Mouse (Mus musculus) kidney, embryonic 15.5 days (tissue): ENCODE data around the gene Cox20. TPM values are rescaled to one million over a fixed set of nuclear protein-coding genes. Genes with fewer than 3 reads are reported as not detected.
"Not testable (repeated sequence)": the region's sequence is repeated elsewhere in the genome, so short reads cannot be mapped to it uniquely, and the experiment has no call there.

Source experiments
- ATAC-seq: fragments of 200-750 bp; cut with Nextera tagmentation; replicated peaks from 2 replicates; pipeline ENCODE4 v1.8.0; 2017; ENCODE audit warnings: moderate TSS enrichment; ENCODE audit not compliant: low FRiP score
- H3K27ac ChIP-seq: fragments of 300-500 bp; sonication (generic); 2 replicates; pipeline ENCODE4 v1.5.1; 2015; ENCODE audit warnings: mild to moderate bottlenecking, inconsistent platforms
- H3K27me3 ChIP-seq: fragments of 300-500 bp; sonication (generic); 2 replicates; pipeline ENCODE4 v1.6.1; 2015; ENCODE audit warnings: inconsistent platforms
- H3K36me3 ChIP-seq: fragments of 300-500 bp; sonication (generic); 2 replicates; pipeline ENCODE4 v1.6.1; 2015; ENCODE audit warnings: inconsistent platforms
- H3K4me1 ChIP-seq: fragments of 300-500 bp; sonication (generic); 2 replicates; pipeline ENCODE4 v1.6.1; 2015; ENCODE audit warnings: inconsistent platforms
- H3K4me2 ChIP-seq: fragments of 300-500 bp; sonication (generic); 2 replicates; pipeline ENCODE4 v1.6.1; 2015; ENCODE audit warnings: moderate library complexity, mild to moderate bottlenecking, inconsistent platforms
- H3K4me3 ChIP-seq: fragments of 300-500 bp; sonication (generic); replicated peaks from 2 replicates; pipeline ENCODE4 v1.5.1; 2015; ENCODE audit warnings: mild to moderate bottlenecking, inconsistent platforms
- H3K9ac ChIP-seq: fragments of 300-500 bp; sonication (generic); 2 replicates; pipeline ENCODE4 v1.6.1; 2015; ENCODE audit warnings: mild to moderate bottlenecking, inconsistent platforms
- H3K9me3 ChIP-seq: fragments of 300-500 bp; sonication (generic); replicated peaks from 2 replicates; pipeline ENCODE4 v1.6.1; 2016; ENCODE audit warnings: inconsistent platforms
- WGBS: fragments of 180-500 bp; shearing (Covaris S2); methylation state at CpG from one replicate; pipeline ENCODE4 v1.1.7; 2015; ENCODE audit warnings: mixed read lengths; 5-methylcytosine and 5-hydroxymethylcytosine counted together
- polyA plus RNA-seq: library from polyadenylated mRNA; unstranded; fragments of >200 nt; fragmentation: Nextera tagmentation; extraction: Ambion mirVana; gene quantifications from 2 replicates; pipeline ENCODE4 v1.2.1, GENCODE M21; 2015

The Cox20 gene
- polyA plus RNA-seq, 1 experiment from 2014 or later: 139 TPM

DNA sequence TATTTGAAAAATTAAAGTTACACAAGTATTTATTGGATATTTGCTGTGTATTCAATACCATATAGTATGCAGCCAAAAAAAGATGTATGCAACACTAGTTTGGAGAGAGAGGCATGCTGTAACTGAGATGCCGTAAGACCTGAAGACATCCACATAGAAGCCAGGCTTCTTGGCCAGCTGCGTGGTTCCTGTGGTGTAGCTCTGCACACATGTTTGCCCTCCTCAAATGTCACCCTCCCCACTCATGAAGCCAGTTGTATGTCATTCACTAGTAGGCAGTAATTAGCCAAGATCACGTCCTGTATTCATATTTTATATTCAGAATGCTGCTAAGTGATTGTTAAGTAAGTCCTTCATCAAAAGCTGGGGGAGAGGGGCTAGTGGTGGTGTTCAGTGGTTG, 22.5 kb downstream of the Cox20 start:
- ATAC-seq: no peak
- H3K9me3 ChIP-seq: no peaks in the 10 kb centered on the region
- 82% methylated on average over 3 of the region's 3 CpGs for WGBS

DNA sequence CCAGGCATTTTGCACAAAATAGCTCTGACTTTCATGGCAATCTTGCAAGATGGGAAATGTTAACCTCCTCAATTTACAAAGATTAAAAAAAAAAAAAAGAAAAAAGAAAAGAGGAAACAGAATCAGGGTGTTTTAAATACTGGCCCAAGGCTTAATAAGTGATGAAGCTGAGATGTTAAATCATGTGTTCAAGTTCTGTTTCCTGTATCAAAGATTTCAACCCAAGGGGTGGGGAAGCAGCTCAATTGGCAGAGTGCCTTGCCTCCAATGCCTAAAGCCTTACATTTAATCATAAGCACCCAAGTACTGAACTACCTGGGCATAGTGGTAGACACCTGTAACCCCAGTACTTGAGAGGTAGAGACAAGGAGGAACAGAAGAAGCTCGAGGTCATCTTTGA, 23.1 kb downstream of the Cox20 start:
- no peak overlapping the region for H3K4me2 ChIP-seq
- H3K36me3 ChIP-seq: no peaks in the 10 kb centered on the region
- no peak overlapping the region for H3K27ac ChIP-seq
- no peak overlapping the region for H3K4me3 ChIP-seq
- H3K4me1 ChIP-seq: peaks cover 8% of the 10 kb centered on the region
- H3K9me3 ChIP-seq: no peaks in the 10 kb centered on the region
- no peaks in the 10 kb centered on the region for H3K27me3 ChIP-seq
- no peak overlapping the region for H3K9ac ChIP-seq
- no peak for ATAC-seq
- 75% methylated on average over 1 of the region's 1 CpGs for WGBS

More for the DNA sequence above, 22.5 kb downstream of the Cox20 start:
- H3K9ac ChIP-seq: no peak overlapping the region
- peaks cover 8% of the 10 kb centered on the region for H3K4me1 ChIP-seq
- no peak overlapping the region for H3K4me3 ChIP-seq
- no peaks in the 10 kb centered on the region for H3K27me3 ChIP-seq
- no peak overlapping the region for H3K27ac ChIP-seq
- no peaks in the 10 kb centered on the region for H3K36me3 ChIP-seq
- no peak overlapping the region for H3K4me2 ChIP-seq

DNA sequence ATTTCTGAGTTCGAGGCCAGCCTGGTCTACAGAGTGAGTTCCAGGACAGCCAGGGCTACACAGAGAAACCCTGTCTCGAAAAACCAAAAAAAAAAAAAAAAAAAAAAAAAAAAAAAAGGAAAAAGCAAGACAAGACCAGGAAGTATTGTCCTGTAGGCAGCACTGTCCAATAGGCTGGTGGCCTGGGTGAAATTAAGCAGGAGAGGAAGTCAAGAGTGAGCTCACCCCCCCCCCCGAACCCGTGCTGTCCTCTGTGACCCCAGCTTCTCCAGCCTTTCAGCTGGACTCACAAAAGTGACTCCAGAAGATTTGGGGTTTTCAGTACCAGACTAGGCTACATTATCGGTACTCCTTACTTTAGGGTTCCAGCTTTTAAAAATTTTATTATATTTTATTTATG, 23.7 kb downstream of the Cox20 start:
- WGBS: 73% methylated on average over 4 of the region's 5 CpGs
- no peaks in the 10 kb centered on the region for H3K9me3 ChIP-seq
- H3K4me2 ChIP-seq: no peak overlapping the region
- H3K4me1 ChIP-seq: peaks cover 8% of the 10 kb centered on the region
- H3K9ac ChIP-seq: no peak overlapping the region
- H3K27me3 ChIP-seq: no peaks in the 10 kb centered on the region
- ATAC-seq: no peak
- no peaks in the 10 kb centered on the region for H3K36me3 ChIP-seq
- H3K27ac ChIP-seq: no peak overlapping the region
- H3K4me3 ChIP-seq: no peak overlapping the region

DNA sequence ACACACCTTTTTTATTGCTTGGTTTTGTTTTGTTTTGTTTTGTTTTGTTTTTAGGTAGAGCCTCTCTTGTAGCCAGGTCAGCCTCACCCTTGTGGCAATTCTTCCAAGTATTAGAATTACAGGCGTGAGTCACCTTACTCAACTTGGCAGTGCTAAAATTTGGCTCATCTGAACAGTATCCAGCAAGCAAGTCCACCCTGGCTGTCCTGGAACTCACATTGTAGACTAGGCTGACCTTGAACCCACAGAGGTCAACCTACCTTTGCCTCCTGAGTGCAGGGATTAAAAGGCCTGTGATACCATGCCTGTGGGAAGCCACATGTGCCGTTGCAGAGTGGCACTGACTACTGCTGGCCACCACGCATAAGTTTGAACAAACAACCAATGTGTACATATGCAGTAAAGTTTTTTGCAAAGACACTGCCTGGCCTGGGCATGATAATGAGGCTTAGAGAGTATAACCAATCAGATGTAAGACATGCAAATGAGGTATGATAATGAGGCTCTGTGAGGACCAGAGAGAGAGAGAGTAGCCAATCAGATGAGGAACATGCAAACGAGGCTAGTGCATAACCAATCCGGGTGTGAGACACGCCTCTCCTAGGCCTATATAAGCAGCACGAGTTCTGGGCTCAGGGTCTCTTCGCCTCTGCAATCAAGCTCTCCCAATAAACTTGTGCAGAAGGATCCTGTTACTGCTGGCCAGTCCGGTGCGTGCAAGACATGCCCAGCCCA, 25.3 kb downstream of the Cox20 start:
- H3K9ac ChIP-seq, H3K27ac ChIP-seq, H3K27me3 ChIP-seq, H3K36me3 ChIP-seq, ATAC-seq, H3K4me3 ChIP-seq, H3K9me3 ChIP-seq, H3K4me2 ChIP-seq, H3K4me1 ChIP-seq: not testable (repeated sequence)
- WGBS: 88% methylated on average over 10 of the region's 10 CpGs

DNA sequence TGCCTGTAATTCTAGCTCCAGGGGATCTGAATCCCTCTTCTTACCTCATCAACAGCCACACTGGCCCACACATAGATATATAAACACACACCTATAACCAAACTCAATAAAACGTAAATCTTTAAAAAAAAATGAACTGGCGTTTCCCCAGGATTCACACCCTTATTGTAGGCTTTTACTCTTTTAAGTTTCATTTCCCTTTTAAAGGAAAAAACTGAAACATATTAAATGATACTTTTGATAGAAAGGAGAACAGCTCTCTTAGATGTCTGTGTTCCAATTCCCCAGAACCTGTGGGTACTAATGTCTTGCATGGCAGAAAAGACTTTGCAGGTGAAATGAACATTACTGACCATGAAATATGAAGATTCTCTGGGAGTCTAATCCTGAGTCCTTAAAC, 31.9 kb downstream of the Cox20 start:
- no peak overlapping the region for H3K27ac ChIP-seq
- H3K27me3 ChIP-seq: no peaks in the 10 kb centered on the region
- H3K4me1 ChIP-seq: no peaks in the 10 kb centered on the region
- no peak overlapping the region for H3K9ac ChIP-seq
- no peak overlapping the region for H3K4me3 ChIP-seq
- WGBS: 91% methylated on average over 2 of the region's 2 CpGs
- no peak overlapping the region for H3K4me2 ChIP-seq
- ATAC-seq: no peak
- H3K9me3 ChIP-seq: no peaks in the 10 kb centered on the region
- no peaks in the 10 kb centered on the region for H3K36me3 ChIP-seq

DNA sequence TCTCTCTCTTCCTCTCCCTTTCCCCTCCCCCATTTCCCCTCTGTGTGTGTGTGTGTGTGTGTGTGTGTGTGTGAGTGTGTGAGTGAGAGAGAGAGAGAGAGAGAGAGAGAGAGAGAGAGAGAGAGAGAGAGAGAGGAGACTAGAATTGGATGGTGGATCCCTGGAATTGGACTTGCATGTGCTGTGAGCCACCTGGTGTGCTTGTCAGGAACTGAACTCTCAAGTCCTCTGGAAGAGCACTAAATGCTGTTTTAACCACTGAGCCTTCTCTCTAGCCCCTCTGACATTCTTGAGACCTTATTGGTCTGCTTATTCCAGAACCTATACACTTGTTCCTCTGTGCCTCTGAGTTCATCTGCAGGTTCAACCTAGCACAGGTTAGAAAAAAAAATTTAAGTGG, 32.7 kb downstream of the Cox20 start:
- Histone ChIP-seq H3K9me3 (no peaks in the 10 kb centered on the region), H3K36me3 (no peaks in the 10 kb centered on the region), H3K27me3 (no peaks in the 10 kb centered on the region), H3K9ac (no peak overlapping the region), H3K4me2 (no peak overlapping the region), H3K4me1 (no peaks in the 10 kb centered on the region), H3K4me3 (no peak overlapping the region), H3K27ac (no peak overlapping the region)
- no peak for ATAC-seq

DNA sequence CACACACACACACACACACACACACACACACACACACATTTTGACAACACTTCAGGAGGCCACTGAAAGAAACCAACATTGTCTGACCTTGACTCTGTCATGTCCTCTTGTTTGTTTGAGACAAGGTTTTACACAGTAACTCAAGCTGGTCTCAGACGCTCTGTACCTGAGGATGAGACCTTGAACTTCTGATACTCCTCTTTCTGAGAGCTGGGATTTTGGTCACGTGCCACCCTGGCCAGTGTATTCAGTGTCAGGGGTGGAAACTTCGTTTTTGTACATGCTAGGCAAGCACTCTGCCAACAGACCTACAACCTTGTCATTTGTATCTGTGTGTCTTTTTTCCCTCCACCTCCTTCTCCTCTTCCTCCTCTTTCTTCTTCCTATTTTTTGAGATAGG, 35.6 kb downstream of the Cox20 start:
- WGBS: 59% methylated on average over 3 of the region's 3 CpGs
- no peaks in the 10 kb centered on the region for H3K36me3 ChIP-seq
- no peak for ATAC-seq

DNA sequence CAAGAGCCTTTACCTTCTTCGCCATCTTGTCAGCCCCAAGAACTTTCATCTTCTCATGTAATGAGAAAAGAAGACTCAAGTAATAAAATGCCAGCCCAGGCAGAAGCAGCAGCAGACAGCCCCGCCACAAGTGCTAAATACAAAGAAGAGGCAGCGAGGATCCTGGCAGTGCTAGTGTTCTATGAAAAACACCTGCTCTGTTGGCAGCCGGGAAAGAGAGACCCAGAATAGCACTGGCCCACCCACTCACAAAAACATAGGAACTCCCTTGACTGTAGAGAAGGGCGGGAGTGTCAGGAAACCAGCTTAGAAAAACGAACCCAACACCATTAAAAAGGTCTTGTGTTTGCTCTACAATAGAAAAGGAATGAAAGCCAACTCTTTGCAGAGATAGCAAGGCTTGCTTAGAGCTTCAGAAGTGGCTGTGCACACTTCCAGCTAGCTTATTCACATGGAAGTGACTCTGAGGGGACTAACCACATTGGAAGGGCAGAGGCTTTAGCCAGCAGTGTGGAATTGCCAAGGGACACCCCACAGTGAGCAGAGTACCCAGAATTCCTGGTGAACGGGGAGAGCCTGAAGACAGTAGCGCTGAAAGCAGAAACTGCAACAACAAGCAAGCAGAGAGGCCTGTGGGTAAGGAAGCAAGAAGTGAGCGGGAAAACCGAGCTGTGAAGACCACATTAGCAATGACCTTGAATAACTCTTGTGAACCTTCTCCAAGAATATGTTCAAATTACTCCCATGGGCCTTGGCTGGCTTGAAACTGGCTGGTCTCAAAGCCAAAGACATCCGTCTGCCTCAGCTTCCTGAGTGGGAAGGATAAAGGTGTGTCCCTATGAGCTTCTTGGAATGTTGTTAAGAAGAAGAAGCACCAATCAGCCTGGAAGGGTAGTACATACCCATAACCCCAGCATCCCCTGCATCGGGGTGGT, 39.1 kb downstream of the Cox20 start:
- Histone ChIP-seq H3K4me2 (no peak overlapping the region), H3K9ac (no peak overlapping the region), H3K36me3 (no peaks in the 10 kb centered on the region), H3K27me3 (no peaks in the 10 kb centered on the region), H3K9me3 (no peaks in the 10 kb centered on the region), H3K4me3 (no peak overlapping the region), H3K4me1 (0 out of 2 replicates have a peak, but pooled peaks cover 4% of the 10 kb centered on the region), H3K27ac (no peak overlapping the region)
- ATAC-seq: no peak
- WGBS: 50% methylated on average over 12 of the region's 12 CpGs

More for the DNA sequence above, 35.6 kb downstream of the Cox20 start:
- Histone ChIP-seq H3K4me2 (no peak overlapping the region), H3K9ac (no peak overlapping the region), H3K9me3 (no peaks in the 10 kb centered on the region), H3K27ac (no peak overlapping the region), H3K4me1 (no peaks in the 10 kb centered on the region), H3K27me3 (no peaks in the 10 kb centered on the region), H3K4me3 (no peak overlapping the region)

DNA sequence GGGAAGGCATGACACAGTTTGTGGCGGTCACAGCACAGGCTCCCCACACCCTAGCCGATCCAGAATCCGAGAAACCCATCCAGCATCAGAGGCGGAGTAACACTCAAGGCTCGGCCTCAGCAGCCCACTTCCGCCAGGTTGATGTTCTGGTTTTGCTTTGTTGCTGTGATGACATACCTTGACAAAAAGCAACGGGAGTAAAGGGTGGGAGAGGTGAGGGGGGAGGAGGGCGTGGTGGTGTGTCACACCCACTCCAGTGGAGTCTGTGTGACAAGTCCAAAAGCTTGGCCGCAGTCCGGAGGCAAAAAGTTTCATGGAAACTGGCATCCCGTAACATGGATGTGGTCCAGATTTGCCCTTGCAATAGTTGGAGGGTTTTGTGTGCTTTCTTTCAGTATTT, 41.3 kb downstream of the Cox20 start:
- no peak overlapping the region for H3K9ac ChIP-seq
- no peak for ATAC-seq

DNA sequence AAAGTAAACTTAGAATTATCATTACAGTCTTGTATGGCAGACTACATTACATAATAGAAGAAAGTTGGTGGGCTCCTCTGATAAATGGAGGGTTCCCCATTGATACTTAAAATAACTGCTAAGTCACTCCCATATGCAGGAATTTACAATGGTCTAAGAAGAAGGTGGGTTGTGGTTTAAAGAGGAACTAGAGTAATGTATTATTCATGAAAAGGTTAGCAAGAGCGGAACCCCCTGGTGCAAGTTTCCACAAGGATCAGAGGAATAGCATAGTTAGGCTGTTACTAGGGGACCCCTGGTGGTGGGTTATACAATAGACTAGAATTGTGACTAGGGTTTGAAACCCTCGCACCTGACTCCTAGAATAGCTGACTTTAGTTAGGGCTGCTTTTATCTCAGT, 41.8 kb downstream of the Cox20 start:
- Histone ChIP-seq H3K4me2 (no peak overlapping the region), H3K27me3 (no peaks in the 10 kb centered on the region), H3K4me1 (0 out of 2 replicates have a peak, but pooled peaks cover 4% of the 10 kb centered on the region), H3K27ac (no peak overlapping the region), H3K9ac (no peak overlapping the region), H3K36me3 (no peaks in the 10 kb centered on the region), H3K9me3 (no peaks in the 10 kb centered on the region), H3K4me3 (no peak overlapping the region)
- no peak for ATAC-seq
- WGBS: 88% methylated on average over 2 of the region's 2 CpGs

More for the DNA sequence above, 41.3 kb downstream of the Cox20 start:
- no peaks in the 10 kb centered on the region for H3K9me3 ChIP-seq
- H3K4me2 ChIP-seq: 0 out of 2 replicates have a peak overlapping the region, but pooled peaks have one; percentile 14
- H3K36me3 ChIP-seq: no peaks in the 10 kb centered on the region
- H3K4me1 ChIP-seq: 0 out of 2 replicates have a peak, but pooled peaks cover 4% of the 10 kb centered on the region
- 83% methylated on average over 11 of the region's 11 CpGs for WGBS
- H3K27me3 ChIP-seq: no peaks in the 10 kb centered on the region
- no peak overlapping the region for H3K27ac ChIP-seq
- H3K4me3 ChIP-seq: no peak overlapping the region

DNA sequence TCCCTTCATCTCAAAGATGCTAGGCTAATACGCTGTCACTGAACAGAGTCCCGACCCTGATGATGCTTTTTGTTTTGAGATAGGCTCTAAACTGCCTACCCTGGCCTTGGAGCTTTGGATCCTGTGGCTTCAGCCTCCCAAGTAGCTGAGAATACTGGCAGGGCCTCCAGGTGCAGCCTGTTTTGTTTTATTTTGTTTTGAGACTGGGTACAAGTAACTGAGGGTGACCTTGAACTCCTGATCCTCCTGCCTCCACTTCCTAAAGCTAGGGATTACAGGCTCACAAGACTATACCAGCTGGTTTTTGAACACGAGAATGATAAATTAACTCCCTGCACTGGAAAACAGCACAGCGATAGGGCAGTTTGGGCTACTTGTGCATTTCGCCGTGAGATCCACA, 46.2 kb downstream of the Cox20 start:
- ATAC-seq: no peak
- Histone ChIP-seq H3K27ac (no peak overlapping the region), H3K36me3 (no peaks in the 10 kb centered on the region), H3K4me1 (peaks cover 20% of the 10 kb centered on the region), H3K4me3 (no peak overlapping the region), H3K4me2 (no peak overlapping the region), H3K27me3 (no peaks in the 10 kb centered on the region), H3K9me3 (no peaks in the 10 kb centered on the region), H3K9ac (no peak overlapping the region)
- WGBS: 80% methylated on average over 6 of the region's 6 CpGs

DNA sequence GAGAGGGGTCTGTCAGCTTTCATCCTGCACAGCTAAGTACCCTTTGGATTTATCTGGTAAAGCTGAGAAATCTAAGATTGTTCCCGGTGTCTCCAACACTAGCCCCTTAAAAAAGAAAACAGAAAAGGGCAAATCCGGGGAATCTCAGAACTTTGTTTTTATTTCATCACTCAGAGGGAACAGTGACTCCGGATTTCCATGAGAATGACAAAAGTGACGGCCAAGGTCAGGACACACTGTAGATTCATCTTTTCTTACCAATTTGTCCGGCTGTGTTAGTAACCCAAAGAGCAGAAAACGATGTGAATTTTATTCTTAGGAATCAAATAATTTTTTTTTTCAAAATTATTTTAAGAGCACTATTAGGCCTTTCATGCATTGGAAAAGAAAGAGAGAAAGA, 49.2 kb downstream of the Cox20 start:
- Histone ChIP-seq H3K9me3 (no peaks in the 10 kb centered on the region), H3K9ac (peak overlapping the region; percentile 48; the same call in 1 of the 2 replicates), H3K4me2 (peak overlapping the region; percentile 64; the same call in 1 of the 2 replicates), H3K27me3 (no peaks in the 10 kb centered on the region), H3K36me3 (no peaks in the 10 kb centered on the region), H3K4me1 (peaks cover 20% of the 10 kb centered on the region), H3K27ac (peak overlapping the region; percentile 81; the same call in 1 of the 2 replicates), H3K4me3 (no peak overlapping the region)
- 42% methylated on average over 6 of the region's 6 CpGs for WGBS
- no peak for ATAC-seq
